Mouse (Mus musculus) C2C12 (cell line): ENCODE data around the gene Pgam5.

Experiments
- CEBPB ChIP-seq: IDR thresholded peaks from one replicate; pipeline ENCODE4 v1.6.1; 2011; ENCODE audit warnings: low read depth, mild to moderate bottlenecking, control low read depth, moderate library complexity
- CTCF ChIP-seq: IDR thresholded peaks from one replicate; pipeline ENCODE4 v1.5.1; 2011; ENCODE audit not compliant: control insufficient read depth, insufficient read depth, insufficient read length
- FOSL1 ChIP-seq: IDR thresholded peaks from one replicate; pipeline ENCODE4 v1.8.0; 2011; ENCODE audit warnings: mild to moderate bottlenecking, low read length; ENCODE audit not compliant: poor library complexity, insufficient read depth, severe bottlenecking
- MAX ChIP-seq: IDR thresholded peaks from one replicate; pipeline ENCODE4 v1.6.1; 2011; ENCODE audit warnings: mild to moderate bottlenecking, control low read depth
- MYOD1 ChIP-seq: IDR thresholded peaks from one replicate; pipeline ENCODE4 v1.6.1; 2011; ENCODE audit warnings: low read depth; ENCODE audit not compliant: control insufficient read depth, insufficient read length
- MYOG ChIP-seq: IDR thresholded peaks from one replicate; pipeline ENCODE4 v1.6.1; 2011; ENCODE audit not compliant: control insufficient read depth, insufficient read length; ENCODE audit errors: extremely low read depth
- USF1 ChIP-seq: IDR thresholded peaks from one replicate; pipeline ENCODE4 v1.6.1; 2011; ENCODE audit warnings: low read depth, mild to moderate bottlenecking, control low read depth, moderate library complexity

DNA sequence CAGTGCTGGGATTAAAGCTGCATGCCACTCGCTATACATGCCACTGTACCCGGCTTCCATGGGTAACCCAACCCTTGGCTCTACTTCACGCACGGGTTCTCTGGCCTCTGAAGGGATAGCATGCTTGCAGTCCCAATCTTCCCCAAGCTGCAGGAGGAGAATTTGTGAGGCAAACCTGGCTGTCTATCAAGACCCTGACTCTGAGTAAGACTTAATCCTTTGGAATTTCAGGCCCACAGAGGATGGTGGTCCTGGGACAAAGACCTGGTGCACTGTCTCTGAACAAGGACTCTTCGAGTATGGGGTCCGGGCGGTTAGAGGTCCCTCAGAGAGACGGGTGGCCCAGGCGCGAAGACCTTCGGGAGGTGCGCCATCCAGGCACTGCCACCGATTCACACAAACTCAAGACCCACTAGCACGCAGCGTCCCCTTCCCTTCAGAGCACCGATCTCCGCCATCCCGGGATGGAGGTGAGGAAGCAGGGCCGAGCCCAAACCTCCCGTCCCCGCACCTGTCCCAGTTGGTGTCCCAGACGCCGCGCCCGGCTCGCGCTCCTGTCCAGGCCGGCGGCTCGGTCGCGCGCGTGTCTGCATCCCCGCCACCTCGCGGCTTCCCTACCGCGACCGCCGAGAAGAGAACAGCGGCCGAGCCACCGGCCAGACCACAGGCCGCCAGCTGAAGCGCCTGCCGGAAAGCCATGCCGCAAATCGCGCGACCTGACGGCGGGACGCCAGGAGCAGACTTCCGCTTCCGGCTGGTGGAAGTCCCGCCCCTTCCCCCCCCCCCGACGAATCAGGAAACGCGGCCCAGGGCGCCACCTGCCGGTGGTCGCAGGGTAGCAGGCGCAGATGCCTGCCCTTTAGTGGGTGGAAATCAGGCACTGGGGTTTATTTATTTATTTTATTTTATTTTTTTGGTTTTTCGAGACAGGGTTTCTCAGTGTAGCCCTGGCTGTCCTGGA, at the start of gene Pgam5:
- peak; percentile 80 for TF ChIP-seq CTCF
- no peak for TF ChIP-seq CEBPB
- TF ChIP-seq USF1: no peak
- no peak for TF ChIP-seq MYOD1
- TF ChIP-seq MAX: peak; percentile 49
- no peak for TF ChIP-seq MYOG
- no peak for TF ChIP-seq FOSL1
